ENCODE assay signal across 10 mouse cellular contexts in genomic region chr16:37851366-37851765, GRCm38 (mm10). TPM values are rescaled to one million over a fixed set of nuclear protein-coding genes. Genes with fewer than 3 reads are reported as not detected.
DNase-seq lines count a peak whose midpoint lies in the region; ATAC-seq lines count a peak whose summit lies in the region.
"Had no signal": no experiment of that assay in that cellular context is flagged by ENCODE, and none has a peak within 500 bp of the region (broad histone marks: within the 10 kb centered on the region; RNA-seq: fewer than 3 reads in every experiment).

No protein-coding gene starts in this region.

- no peak overlapping the region for H3K9ac ChIP-seq in embryonic facial prominence, embryonic 14.5 days (ENCODE audit: low read depth, low read length)

- ATAC-seq in embryonic facial prominence, embryonic 14.5 days (ENCODE audit: low read depth), result no peak
- ATAC-seq: forebrain, embryonic 14.5 days had no signal

- H3K4me2 ChIP-seq in embryonic facial prominence, embryonic 14.5 days (ENCODE audit: low read depth, low read length), result no peak overlapping the region

- peaks cover 20% of the 10 kb centered on the region for H3K4me1 ChIP-seq in embryonic facial prominence, embryonic 14.5 days (ENCODE audit: control insufficient read depth, insufficient read depth, low read length)

- DNase-seq in adrenal gland, adult 2 months, result peak; percentile 53
- DNase-seq in adrenal gland, postnatal 25 days, result no peak
- peak; percentile 61 for DNase-seq in embryonic facial prominence, embryonic 14.5 days (ENCODE audit: low spot score)
- peak; percentile 50 to 72 for DNase-seq in kidney, adult 8-10 months
- peak; percentile 71 for DNase-seq in lung, postnatal 10 days
- no peak for DNase-seq in thymus, postnatal 0 days (ENCODE audit: low spot score)
- DNase-seq in cerebellum, adult 9-10 months, result no peak
- DNase-seq in retina, postnatal 1 day, result no peak

- no peaks in the 10 kb centered on the region for H3K9me3 ChIP-seq in embryonic facial prominence, embryonic 14.5 days (ENCODE audit: control insufficient read depth, low read length)

- no peak overlapping the region for H3K4me3 ChIP-seq in embryonic facial prominence, embryonic 14.5 days (ENCODE audit: low read depth, low read length)

- no peaks in the 10 kb centered on the region for H3K36me3 ChIP-seq in embryonic facial prominence, embryonic 14.5 days (ENCODE audit: control insufficient read depth, insufficient read depth, low read length)

- 0 out of 2 replicates have a peak overlapping the region, but pooled peaks have one; percentile 21 for H3K27ac ChIP-seq in embryonic facial prominence, embryonic 14.5 days (replicated peaks; ENCODE audit: low read depth, low read length)

- H3K27me3 ChIP-seq in embryonic facial prominence, embryonic 14.5 days (replicated peaks; ENCODE audit: control insufficient read depth, insufficient read depth, low read length), result no peaks in the 10 kb centered on the region

- WGBS in embryonic facial prominence, embryonic 14.5 days, result 21% methylated on average over 5 of the region's 5 CpGs

RNA-seq across cellular contexts. Expression of gene Gm36028, which starts 9.6 kb away (rescaled TPM):
- total RNA-seq in adrenal gland, adult 2 months (2021), result under 1 TPM in 1 of 2 experiments, not detected in 1; 0.69 TPM
- 0.24 TPM in 1 of 2 replicates, not detected in the other for polyA plus RNA-seq in adrenal gland, adult 2 months (2012; rRNA removed)
- total RNA-seq in adrenal gland, postnatal 25 days (2021), result 0.27 TPM in 1 of 2 replicates, not detected in the other
- polyA plus RNA-seq in embryonic facial prominence, embryonic 14.5 days (2014; fragmentation: Nextera tagmentation; extraction: Ambion mirVana), result not detected in 2 replicates
- 0.12 and 0.17 TPM in 2 replicates for polyA plus RNA-seq in thymus, postnatal 0 days (2015; fragmentation: Nextera tagmentation; extraction: Ambion mirVana)
- total RNA-seq: left cerebral cortex, postnatal 14 days had no signal

RNA-seq across cellular contexts. Expression of gene Lrrc58, which starts 16.8 kb away (rescaled TPM):
- 100 to 1,000 TPM; 134 to 204 TPM for total RNA-seq in adrenal gland, adult 2 months (2021)
- 29.0 and 30.5 TPM in 2 replicates for polyA plus RNA-seq in adrenal gland, adult 2 months (2012; rRNA removed)
- total RNA-seq in adrenal gland, postnatal 25 days (2021), result 150 and 193 TPM in 2 replicates
- polyA plus RNA-seq in embryonic facial prominence, embryonic 14.5 days (2014; fragmentation: Nextera tagmentation; extraction: Ambion mirVana), result 52.4 and 53.8 TPM in 2 replicates
- polyA plus RNA-seq in thymus, postnatal 0 days (2015; fragmentation: Nextera tagmentation; extraction: Ambion mirVana), result 31.2 and 34.6 TPM in 2 replicates

Comparison
In these comparisons a context has a peak if more than half of its experiments do, and no peak if none do; other contexts are left out.
1. DNase-seq: peak in adrenal gland, adult 2 months (single experiment), embryonic facial prominence, embryonic 14.5 days (single experiment), kidney, adult 8-10 months (2 of 2) and lung, postnatal 10 days (single experiment); none in adrenal gland, postnatal 25 days (single experiment), thymus, postnatal 0 days (single experiment), cerebellum, adult 9-10 months (single experiment) and retina, postnatal 1 day (single experiment).